Mouse (Mus musculus) right cerebral cortex, postnatal 10 days (tissue): ENCODE measurements around the gene Dcaf1.
A peak's percentile ranks its signal among the peaks of the same experiment; 100 is the strongest.

ENCODE experiments used
- DNase-seq, 2 experiments: peaks; one replicate each; pipeline ENCODE4 v3.0.0; 2021; ENCODE audit warnings: low spot score in 2 of 2

The Dcaf1 gene

GRCm38 (mm10) chr9:106906597-106906996 is 84.9 kb downstream of the Dcaf1 start:
- peak in 1 of 2 experiments; percentile 13 for DNase-seq

- no peak for DNase-seq
Observed at GRCm38 (mm10) chr9:106908174-106908573, 86.5 kb downstream of the Dcaf1 start.

GRCm38 (mm10) chr9:106908715-106909114 is 87.0 kb downstream of the Dcaf1 start:
- no peak for DNase-seq

GRCm38 (mm10) chr9:106911624-106912023 is 90.0 kb downstream of the Dcaf1 start:
- DNase-seq, result no peak

DNA sequence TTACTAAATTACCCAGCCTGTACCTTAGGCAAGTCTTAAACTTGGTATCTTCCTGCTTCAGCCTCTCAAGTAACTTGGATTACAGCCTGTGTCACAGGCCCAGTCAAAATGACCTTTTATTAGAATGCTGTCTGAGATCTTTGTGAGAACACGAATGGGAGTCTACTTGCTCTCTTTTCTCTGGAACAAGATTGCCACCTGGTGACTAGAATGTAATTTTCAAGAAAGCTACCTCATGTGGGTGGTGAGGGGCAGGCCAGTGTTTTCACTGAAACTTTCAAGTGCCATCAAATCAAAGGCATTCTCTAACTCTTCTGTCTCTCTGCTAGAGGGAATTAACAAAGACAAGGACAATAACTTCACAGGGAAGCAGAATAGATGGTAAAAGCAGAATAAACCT is 92.1 kb downstream of the Dcaf1 start:
- DNase-seq, result no peak

DNA sequence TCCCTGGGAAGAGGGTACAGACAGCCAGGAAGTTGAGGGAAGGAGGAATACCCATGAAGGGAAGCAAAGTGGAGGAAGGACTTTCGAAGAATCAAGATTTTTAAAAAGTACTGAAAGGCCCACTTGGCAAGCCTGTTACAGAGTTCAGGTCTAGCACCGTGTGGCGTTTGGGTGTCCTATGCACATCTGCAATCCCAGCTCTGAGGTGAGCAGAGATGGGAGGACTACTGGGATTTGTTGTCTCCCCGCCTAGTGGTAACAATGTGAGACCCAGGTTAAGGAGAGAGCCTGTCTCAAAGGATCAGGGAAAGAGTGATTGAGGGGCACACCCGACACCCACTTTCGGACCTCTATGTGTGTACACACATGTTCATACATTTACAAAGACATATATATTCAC is 93.2 kb downstream of the Dcaf1 start:
- no peak for DNase-seq
